Mouse (Mus musculus) spleen, embryonic (tissue): ENCODE measurements around the gene Ptbp2.

Experiments used
- CTCF ChIA-PET: fragments of 350-600 bp; sonication (Branson Sonifier 250); formaldehyde crosslinking; loops from one replicate; lab custom pipeline; 2022; lab: Charles Lee

The Ptbp2 gene

GRCm38 (mm10) chr3:119784366-119784765 lies at the start of gene Ptbp2:
Gene Ptbp2 (minus strand): TSS chr3:119784466.
- CTCF ChIA-PET, result no interaction called here

- CTCF ChIA-PET, result no interaction called here
Observed at GRCm38 (mm10) chr3:119814678-119815077, 30.4 kb upstream of the Ptbp2 start.

GRCm38 (mm10) chr3:119806123-119806522 lies 21.9 kb upstream of the Ptbp2 start:
- CTCF ChIA-PET, result interaction anchor here (0.7 kb wide), 1 partner anchor 89 kb away, joined by 4 read pairs; no protein-coding TSS in a partner anchor

- CTCF ChIA-PET, result no interaction called here
Observed at GRCm38 (mm10) chr3:119794677-119795365, 10.6 kb upstream of the Ptbp2 start.

- CTCF ChIA-PET, result no interaction called here
Observed at GRCm38 (mm10) chr3:119782946-119783701, 1.1 kb downstream of the Ptbp2 start.

- CTCF ChIA-PET, result no interaction called here
Observed at GRCm38 (mm10) chr3:119782022-119782945, 2.0 kb downstream of the Ptbp2 start.

GRCm38 (mm10) chr3:119780876-119781275 lies 3.4 kb downstream of the Ptbp2 start:
- CTCF ChIA-PET, result no interaction called here

- CTCF ChIA-PET, result no interaction called here
Observed at GRCm38 (mm10) chr3:119779261-119779660, 5.0 kb downstream of the Ptbp2 start.

- CTCF ChIA-PET, result no interaction called here
Observed at GRCm38 (mm10) chr3:119778431-119778830, 5.8 kb downstream of the Ptbp2 start.

- CTCF ChIA-PET, result no interaction called here
Observed at GRCm38 (mm10) chr3:119776129-119776528, 8.1 kb downstream of the Ptbp2 start.

GRCm38 (mm10) chr3:119772789-119773188 lies 11.5 kb downstream of the Ptbp2 start:
- CTCF ChIA-PET, result no interaction called here

- CTCF ChIA-PET, result no interaction called here
Observed at GRCm38 (mm10) chr3:119763772-119764171, 20.5 kb downstream of the Ptbp2 start.

GRCm38 (mm10) chr3:119761732-119762131 lies 22.5 kb downstream of the Ptbp2 start:
- CTCF ChIA-PET, result no interaction called here

GRCm38 (mm10) chr3:119753791-119754190 lies 30.5 kb downstream of the Ptbp2 start:
- CTCF ChIA-PET, result no interaction called here

GRCm38 (mm10) chr3:119749551-119750249 lies 34.6 kb downstream of the Ptbp2 start:
- CTCF ChIA-PET, result interaction anchor here (0.7 kb wide), 1 partner anchor 68 kb away, joined by 3 read pairs; no protein-coding TSS in a partner anchor

- CTCF ChIA-PET, result interaction anchor here (0.7 kb wide), 1 partner anchor 68 kb away, joined by 3 read pairs; no protein-coding TSS in a partner anchor
Observed at GRCm38 (mm10) chr3:119749140-119749539, 35.1 kb downstream of the Ptbp2 start.

GRCm38 (mm10) chr3:119746656-119747055 lies 37.6 kb downstream of the Ptbp2 start:
- CTCF ChIA-PET, result no interaction called here

GRCm38 (mm10) chr3:119745801-119746200 lies 38.5 kb downstream of the Ptbp2 start:
- CTCF ChIA-PET, result no interaction called here

GRCm38 (mm10) chr3:119729863-119730262 lies 54.4 kb downstream of the Ptbp2 start:
- CTCF ChIA-PET, result no interaction called here

- CTCF ChIA-PET, result no interaction called here
Observed at GRCm38 (mm10) chr3:119712066-119712465, 72.2 kb downstream of the Ptbp2 start.

GRCm38 (mm10) chr3:119711503-119711902 lies 72.8 kb downstream of the Ptbp2 start:
- CTCF ChIA-PET, result no interaction called here
